Mouse (Mus musculus): ENCODE data around the gene Ccer1.
A peak's percentile ranks its signal among the peaks of the same experiment; 100 is the strongest.
"Not testable (repeated sequence)": the region's sequence is repeated elsewhere in the genome, so short reads cannot be mapped to it uniquely, and the experiment has no call there.

Gene Ccer1

DNA sequence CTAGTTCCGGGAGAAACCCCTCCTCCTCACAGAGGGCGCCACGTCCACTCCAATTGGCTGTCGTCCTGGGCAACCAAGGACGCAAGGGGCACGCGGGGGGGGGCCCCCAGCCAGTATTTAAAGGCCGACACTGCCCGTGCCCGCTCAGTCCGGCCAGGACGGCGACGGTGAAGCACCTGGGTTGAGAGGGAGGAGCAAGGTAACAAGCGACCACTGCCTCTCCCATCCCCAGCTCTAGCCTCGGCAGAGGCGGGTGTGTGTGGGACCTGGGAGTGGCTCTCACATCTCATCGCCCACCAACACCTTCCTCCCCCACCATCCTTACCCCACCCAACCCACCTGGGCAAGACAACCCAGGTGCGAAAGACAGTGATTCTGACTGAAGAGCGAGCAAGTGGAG, at the start of gene Ccer1:
TSS of gene Ccer1 (plus strand) at position 147 of the 400 bp plus-strand sequence.
- DNase-seq (ENCODE audit: low read depth) = no peak

DNA sequence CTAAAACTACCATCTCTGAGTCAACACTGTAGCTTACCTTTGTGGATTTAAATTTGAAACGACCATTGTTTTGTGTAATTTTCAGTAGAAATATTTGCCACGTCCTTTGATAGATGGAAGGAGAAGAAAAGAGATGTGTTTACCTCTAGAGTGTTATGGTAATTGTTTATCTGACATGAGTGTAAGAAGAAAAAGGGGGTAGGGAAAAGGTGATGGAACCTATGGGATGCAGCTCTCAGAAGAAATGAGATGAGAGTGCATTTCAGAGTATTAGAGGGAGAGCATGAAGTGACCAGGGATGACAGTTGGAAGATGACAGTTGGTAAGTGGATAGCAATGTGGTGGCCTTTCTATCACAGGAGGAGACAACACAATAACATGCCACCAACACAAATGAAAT, 49.1 kb upstream of the Ccer1 start, which contains the start of gene Epyc:
TSS of gene Epyc (plus strand) at position 301 of the 400 bp plus-strand sequence.
- no peak for DNase-seq (ENCODE audit: low read depth)

DNA sequence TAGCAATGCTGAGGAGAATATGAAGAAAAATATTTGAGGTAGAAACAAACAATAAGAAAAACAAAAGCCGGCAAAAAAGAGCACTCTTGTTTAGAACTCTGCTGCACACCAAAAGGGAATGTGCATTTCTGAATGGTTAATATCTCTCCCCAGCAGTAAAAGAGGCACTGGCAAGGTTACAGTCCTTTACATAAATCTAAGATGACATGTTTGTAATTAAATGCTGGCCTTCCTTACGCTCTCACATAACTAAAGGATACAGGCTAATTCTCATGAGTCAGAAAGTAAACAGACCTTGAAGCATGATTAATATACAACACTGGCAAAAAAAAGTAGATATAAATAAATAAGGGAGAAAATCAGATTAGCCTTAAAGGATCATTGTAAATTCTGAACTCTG, 42.5 kb upstream of the Ccer1 start:
- no peak for DNase-seq (ENCODE audit: low read depth)

DNA sequence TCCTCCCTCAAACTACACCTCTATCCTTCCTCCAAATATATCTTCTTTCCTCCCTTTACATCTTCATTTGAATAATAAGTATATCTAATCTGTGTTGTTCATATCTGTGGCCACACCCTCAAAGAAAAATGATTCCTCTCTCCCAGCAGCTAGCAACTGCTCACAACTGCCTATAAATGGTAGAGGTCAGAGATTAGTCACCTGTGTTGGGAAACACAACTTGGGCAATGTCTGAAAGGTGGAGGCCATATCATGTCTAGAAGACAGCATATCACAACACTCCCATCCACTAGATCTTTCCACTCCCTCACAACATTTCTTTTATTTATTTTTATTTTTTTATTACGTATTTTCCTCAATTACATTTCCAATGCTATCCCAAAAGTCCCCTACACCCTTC, 33.4 kb upstream of the Ccer1 start:
- DNase-seq (ENCODE audit: low read depth) = no peak

DNA sequence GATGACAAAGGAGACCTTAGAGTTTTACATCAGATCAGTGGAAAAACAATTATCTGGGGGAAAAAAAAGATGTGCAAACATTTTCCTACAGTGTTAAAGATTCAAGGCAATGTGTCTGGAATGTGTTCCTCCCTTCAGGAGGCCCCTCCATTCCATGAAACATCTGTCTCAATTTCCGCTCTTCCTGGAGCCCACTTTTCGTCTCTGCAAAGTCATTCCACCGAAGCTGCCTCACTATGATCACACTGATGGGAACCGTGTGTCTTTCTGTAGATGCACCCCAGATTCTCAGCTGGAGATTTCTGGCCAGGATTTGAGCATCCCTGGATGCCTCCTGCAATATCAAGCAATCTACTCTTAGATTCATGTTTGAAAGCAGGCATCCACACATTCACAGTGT, 24.2 kb upstream of the Ccer1 start:
- DNase-seq (ENCODE audit: low read depth) = no peak

DNA sequence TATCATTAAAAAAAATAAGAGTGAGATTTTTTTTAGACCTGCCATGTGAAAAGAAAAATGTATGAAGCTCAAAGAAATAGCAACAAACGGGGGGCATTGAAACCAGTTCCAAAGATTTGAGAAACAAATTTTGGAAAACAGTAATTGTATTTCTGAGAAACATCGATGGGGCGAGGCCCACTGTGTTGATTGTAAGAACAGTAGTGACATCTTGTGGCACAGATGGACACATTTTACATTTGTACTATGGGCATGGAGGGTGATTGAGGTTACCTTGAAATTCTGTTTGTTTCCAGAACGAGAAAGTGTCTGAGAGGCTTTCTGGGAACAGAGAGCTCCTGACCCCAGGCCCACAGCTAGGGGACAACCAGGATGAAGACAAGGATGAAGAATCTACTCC, 22.7 kb upstream of the Ccer1 start:
- DNase-seq (ENCODE audit: low read depth) = no peak

DNA sequence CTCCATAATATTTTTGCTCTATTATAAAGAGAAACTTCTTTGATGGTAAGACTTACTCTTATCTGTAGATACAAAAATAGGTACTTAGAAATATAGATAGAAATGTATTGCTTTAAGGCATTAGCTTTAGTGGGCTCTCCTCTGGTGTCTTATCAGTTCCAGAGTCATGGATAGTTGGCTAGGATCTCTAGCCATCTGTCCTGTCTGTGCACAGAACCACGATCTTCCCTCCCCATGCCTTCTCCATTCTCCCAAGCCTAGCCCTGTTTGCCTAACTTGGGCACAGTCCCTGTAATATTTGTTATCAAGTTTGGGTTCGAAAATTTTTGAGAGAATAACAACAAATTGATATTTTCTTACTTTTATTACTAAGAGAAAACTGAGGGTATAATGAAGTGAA, 19.6 kb upstream of the Ccer1 start:
- DNase-seq (ENCODE audit: low read depth) = no peak

DNA sequence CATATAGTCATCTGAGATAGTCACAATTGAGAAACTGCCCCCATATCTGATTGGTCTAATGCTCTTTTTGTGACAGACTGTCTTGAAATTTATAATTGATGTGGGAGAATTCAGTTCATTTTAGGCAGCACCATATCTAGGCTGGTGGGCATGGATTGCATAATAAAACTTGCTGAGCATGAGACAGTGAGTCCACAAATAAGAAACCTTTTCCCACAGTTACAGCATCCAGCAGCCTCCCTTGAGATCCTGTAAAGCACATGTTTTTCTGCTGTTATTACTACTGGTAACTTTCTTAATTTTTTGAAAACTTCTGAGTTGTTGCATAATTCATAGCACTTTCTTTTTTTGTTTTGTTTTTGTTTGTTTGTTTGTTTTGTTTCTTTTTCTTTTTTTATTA, 9.9 kb upstream of the Ccer1 start:
- DNase-seq (ENCODE audit: low read depth) = no peak

DNA sequence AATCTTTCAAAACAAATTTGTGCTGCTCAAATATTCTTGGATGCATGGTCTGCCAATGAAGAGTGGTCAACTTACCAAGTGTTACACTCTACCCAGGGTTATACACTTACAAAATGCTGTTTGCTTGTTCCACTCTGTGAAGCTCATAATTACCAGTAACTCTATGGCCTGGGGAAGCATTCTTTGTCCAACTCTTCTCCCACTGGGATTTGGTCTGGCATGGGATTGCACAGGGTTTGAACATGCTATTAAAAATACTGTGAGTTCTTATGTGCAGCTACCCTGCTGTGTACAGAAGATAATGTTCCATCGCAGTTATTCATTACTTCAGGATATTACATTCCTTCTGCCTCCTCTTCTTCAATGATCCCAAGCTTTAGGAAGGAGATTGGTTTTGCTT, 5.7 kb upstream of the Ccer1 start:
- no peak for DNase-seq (ENCODE audit: low read depth)

DNA sequence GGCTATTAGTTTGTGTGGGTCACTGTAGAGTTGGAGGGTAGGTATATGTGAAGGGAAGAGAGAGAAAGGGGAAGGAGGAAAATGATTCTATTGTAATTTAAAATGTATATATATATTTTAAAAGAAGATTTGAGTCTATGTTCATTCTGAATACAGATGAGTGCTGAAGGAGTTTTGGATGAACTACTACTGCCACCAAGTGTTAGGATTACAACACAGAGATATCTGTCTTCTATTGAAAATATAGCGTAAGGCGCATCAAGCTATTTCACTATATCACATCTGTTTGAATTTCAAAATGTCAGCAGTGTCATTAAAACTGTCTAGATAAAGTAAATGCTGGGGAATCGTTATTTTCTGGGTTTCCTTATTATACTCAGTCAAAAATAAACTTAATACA, 3.4 kb upstream of the Ccer1 start:
- no peak for DNase-seq (ENCODE audit: low read depth)

DNA sequence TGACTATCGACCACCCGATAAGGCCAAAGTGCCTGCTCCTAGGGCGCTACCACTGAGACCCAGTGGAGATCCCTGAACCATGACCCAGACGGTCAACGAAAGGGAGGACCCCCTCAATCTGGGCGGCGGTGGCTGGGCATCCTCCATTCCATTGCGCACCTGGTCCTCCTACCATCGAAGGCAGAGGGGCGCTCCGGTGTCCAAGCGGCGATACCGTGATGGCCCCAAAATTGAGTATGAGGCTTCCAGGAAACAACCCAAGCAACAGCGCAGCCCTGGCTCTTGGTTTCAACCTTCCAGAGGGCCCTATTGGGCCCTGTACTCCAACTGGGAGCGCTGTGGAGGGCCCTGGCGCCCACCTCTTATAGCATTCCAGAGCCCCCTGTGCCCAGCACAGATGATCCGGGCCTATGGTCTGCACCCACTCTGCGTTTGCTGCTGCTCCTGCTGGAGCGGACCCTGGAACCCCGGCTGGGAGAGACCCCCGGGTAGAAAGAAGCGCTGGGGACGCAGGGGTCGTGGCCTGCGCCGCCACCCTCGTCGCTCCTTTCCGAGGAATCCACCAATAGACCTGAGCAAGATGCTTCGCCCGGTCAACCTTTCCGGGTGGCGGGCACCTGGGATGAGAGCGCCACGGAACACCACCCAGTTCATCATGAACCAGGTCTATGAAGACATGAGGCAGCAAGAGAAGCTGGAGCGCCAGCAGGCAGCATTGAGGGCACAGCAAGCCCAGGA, 708 bp downstream of the Ccer1 start:
- no peak for DNase-seq (ENCODE audit: low read depth)

DNA sequence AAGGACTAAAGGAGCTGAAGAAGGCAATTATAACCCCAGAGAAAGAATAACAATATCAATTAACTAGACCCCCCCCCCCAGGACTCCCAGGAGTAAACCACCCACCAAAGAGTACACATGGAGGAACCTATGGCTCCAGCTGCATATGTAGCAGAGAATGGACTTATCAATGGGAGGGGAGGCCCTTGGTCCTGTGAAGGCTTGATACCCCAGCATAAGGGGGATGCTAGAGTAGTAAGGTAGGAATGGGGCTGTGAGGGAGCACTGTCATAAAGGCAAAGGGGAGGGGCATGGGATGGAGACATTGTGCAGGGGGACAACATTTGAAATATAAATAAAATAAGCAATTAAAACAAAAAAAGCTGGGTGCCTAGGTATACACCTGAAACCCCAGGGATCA, 9.5 kb downstream of the Ccer1 start:
- DNase-seq (ENCODE audit: low read depth) = no peak

DNA sequence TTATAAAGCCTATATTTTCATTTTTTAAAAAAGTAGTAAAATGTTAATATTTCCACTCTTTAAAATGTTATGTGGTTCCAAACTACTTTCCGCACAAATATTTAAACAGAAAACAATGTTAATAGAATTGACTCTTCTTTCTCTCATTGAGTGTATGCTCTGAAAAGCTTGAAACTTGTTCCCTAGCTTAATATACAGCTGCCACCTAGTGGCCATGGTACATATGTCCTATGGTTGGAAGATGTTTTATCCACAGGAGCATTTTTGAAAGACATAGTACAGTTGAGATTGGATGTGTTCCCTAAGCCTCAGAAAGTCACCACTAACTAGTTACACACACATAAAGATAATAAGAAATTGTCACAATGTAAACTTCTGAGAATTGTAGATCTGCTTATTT, 11.7 kb downstream of the Ccer1 start:
- DNase-seq (ENCODE audit: low read depth) = peak; percentile 36

DNA sequence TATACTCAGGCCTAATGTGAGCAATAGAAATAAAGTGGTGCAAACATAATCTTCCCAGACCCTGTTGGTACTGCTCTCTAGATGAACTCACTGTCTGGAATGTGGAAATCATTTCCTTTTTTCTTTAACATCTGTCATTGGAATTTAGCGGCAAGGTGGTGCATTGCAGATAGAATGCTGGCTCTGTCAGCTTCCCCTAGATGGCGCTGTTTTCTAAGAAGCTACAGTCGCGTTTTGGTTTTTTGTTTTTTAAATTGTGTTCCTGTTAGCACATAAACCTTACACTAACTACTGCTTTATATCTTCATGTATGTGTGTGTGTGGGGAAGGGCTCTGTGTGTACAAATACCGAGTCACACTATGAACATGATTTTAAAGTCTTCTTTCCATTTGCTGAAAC, 19.8 kb downstream of the Ccer1 start:
- DNase-seq (ENCODE audit: low read depth) = peak; percentile 46

DNA sequence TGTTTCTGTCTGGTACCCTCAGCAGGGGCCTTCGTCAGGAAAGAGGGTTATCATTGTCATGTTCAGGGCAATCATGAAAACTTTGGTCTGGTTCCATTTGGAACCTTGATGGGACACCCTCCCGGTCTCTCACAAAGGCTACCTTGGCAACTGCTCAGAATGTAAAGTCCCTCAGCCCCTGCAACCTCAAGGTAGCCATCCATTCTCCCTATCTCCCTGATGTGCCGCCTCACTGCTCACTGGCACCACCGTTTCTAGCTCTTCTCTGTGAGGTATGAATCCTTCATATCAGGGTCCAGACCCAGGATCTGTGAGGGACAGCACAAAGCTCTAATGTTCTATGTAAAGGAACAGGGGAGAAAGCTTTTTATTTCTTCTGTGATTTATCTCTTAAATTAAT, 21.7 kb downstream of the Ccer1 start:
- no peak for DNase-seq (ENCODE audit: low read depth)

DNA sequence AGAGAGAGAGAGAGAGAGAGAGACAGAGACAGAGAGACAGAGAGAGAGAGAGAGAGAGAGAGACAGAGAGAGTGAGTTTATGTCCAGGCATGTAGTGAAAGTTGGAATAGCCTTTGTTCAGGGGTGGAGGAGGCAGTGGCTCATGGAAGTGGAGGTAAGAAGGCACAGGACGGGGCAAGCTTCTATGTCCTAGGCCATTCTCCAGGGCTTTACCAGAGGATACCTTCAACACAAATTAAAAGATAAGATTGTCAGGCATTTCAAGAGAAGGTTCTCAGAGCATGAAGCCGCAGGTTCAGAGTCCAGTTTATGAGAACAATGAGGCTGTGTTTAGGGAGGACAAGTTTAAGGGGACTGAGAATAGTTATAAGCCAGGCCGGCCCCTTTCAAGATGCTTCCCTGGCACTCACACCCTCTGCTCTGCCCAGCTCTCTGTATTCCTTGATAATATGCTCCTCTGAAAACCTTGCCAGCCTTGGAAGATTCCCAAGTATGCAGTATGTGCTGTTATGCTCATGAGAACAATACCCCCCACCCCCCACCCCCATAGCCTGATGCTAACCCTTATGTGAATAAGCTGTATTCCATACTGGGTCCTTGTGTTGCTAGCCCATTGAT, 22.5 kb downstream of the Ccer1 start:
- no peak for DNase-seq (ENCODE audit: low read depth)

DNA sequence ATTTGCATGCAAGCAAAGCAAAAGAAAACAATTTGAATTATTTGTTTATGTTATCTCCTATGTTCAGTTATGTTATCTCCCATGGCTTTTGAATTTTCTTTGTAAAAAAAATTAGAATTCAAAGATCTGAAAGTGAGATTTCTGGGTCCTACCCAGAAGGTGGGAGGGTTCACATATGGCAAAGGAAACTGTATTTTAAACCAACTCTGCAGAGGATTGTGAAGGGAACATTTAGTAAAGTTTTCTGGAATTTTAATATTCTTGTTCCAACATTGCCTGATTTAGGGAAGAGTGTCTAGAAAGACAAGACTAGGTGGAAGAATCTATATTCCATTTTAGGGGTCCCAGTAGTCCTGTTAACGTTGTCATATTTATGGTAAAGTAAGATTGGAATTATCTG, 24.4 kb downstream of the Ccer1 start:
- no peak for DNase-seq (ENCODE audit: low read depth)

DNA sequence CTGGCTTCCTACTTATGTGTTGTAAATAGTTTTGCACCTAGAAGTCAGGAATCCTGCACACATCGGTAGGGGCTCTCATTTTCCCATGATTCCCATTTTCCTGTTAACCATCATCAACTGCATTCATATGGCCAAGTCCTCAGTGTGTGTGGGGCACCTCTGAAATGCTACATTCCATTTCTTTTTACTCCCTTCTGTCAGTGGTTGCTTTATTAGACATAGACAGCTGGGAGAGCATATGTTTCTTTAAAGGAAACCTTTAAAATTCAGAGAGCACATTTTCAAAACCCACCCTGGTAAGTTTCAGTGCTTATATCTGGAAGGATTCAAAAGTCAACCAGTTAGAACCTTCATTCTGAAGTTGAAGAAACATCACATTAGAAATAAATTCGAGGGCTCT, 25.2 kb downstream of the Ccer1 start:
- DNase-seq (ENCODE audit: low read depth) = no peak

DNA sequence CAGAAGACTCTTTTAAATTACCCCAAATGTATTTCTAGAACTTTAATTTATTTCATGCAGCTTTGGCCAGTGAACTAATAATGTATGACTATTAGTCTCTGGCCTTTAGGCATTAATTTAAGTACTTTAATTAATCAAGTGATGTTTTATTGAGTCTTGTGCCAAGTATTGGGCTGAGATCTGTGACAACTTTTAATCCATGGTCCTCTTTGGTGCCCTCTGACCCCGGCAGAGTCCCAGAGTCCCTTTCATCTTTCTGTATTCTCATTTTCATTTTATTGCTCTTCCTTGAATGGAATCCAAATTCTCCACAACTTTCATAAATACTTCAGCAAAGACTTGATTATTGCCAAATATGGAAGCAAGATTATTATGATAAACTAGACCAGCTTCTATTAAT, 27.8 kb downstream of the Ccer1 start:
- no peak for DNase-seq (ENCODE audit: low read depth)

DNA sequence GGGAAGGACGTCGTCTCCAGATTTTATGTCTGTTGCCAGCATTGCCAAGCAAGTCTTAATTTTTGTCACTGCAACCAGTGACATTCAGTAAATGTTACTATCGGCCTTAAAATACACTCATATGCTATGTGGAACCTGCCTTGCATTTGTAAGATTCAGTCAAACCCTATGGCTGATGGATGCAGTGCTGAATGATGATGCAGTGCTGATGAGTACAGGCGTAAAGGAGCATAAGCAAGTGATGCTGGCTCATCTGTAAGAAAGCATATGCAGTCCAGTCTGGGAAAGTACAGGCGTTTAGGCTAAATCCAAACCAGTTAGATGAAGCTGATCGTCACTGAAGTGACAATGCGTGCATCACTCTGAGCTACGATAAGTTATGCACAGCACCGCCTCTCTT, 29.9 kb downstream of the Ccer1 start:
- no peak for DNase-seq (ENCODE audit: low read depth)

DNA sequence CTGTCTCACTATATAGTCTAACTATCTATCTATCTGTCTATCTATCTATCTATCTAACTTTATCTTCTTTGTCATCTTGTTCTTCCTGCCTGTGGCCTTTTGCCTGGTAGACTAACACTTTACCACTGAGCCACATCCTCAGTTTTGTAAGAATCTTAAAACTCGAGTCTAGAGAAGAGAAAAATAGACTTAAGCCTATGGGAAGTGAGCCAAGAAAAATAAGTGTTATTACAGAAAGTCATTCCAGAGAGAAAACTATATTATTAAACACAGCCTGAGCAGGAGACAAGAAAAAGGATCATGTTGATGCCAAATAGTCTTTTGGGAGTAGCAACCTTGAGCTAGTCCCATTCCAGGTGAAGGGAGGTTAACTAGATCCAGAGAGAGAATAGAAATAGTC, 33.1 kb downstream of the Ccer1 start:
- DNase-seq (ENCODE audit: low read depth) = no peak

DNA sequence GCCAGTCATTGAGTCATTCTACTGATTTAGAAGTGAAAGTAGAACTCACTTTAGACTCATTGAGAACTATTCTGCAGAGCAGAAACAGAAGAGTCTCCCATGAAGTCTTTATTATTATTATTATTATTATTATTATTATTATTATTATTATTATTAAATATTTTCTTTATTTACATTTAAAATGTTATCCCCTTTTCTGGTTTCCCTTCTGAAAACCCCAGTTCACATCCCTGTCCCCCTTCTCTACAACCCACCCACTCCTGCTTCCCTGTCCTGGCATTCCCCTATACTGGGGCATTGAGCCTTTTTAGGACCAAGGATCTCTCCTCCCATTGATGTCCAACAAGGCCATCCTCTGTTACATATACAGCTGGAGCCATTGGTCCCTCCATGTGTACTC, 33.8 kb downstream of the Ccer1 start, which contains the start of gene C030005K15Rik:
TSS of gene C030005K15Rik (minus strand) at position 101 of the 400 bp plus-strand sequence.
- not testable (repeated sequence) for DNase-seq (ENCODE audit: low read depth)

All from naive thymus-derived CD4-positive, alpha-beta T cell, adult 2 months (primary cell).